Mouse (Mus musculus): ENCODE results near the gene Eps15. TPM values are rescaled to one million over a fixed set of nuclear protein-coding genes. Genes with fewer than 3 reads are reported as not detected.
"Not testable (repeated sequence)": the region's sequence is repeated elsewhere in the genome, so short reads cannot be mapped to it uniquely, and the experiment has no call there.

The Eps15 gene
- polyA plus RNA-seq, 1 experiment from 2014 or later: 33.4 TPM

DNA sequence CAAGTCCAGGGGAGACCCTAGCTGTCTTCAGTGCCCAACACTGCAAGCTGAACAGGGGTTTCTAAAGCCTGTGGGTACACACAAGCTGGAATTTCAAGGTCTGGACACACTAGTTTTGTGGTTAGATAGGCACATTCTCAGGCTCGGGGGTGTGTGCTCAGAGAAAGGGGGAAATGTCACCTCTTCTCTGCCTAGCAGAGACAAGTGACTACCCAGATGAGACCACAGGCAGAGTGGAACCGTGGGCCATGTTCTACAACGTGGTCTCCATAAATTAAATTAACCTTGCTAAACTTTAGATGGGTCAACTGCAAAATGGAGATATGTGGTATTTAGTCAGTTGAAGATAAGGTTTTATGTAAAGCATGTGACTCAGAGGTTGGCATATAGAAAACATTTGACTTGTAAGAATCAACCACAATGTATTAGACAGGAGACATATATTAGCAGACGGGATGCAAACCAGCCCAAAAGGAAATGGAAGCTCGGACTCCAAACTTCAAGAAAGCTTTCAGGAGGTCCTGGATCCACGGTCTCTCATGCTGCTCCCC is 113.2 kb downstream of the Eps15 start:
- H3K27me3 ChIP-seq (ENCODE audit: low read depth, poor library complexity, severe bottlenecking): peaks cover 22% of the 10 kb centered on the region
- WGBS: 84% methylated on average over 6 of the region's 6 CpGs
- H3K9me3 ChIP-seq (replicated peaks): no peaks in the 10 kb centered on the region
- peaks cover 8% of the 10 kb centered on the region for H3K4me1 ChIP-seq
- no peak for DNase-seq (ENCODE audit: low spot score)
- H3K36me3 ChIP-seq: no peaks in the 10 kb centered on the region
- no peak overlapping the region for H3K27ac ChIP-seq
- H3K4me3 ChIP-seq: no peak overlapping the region

DNA sequence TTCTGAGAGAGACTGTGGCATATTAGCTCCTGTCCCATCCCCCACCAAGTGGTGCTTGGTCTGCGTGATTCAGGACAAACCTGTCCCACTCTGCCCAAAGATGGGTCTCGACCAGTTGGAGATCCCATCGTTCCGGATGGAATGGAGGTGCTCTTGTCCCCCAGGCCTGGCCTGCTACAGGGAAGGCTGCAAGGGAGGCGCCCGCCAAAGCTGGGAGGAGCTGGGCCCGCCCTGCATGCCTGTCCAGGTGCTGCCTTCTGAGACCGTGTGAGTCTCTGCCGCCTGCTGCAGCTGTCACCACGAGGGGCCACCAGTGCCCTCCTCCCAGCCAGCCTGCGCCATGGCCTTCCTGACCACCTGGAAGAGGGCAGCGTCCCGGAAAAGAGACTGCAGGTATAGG is 113.8 kb downstream of the Eps15 start:
- no peaks in the 10 kb centered on the region for H3K9me3 ChIP-seq (replicated peaks)
- whole genome bisulfite sequencing: 7% methylated on average over 13 of the region's 13 CpGs
- no peaks in the 10 kb centered on the region for H3K36me3 ChIP-seq
- H3K27me3 ChIP-seq (ENCODE audit: low read depth, poor library complexity, severe bottlenecking): peaks cover 22% of the 10 kb centered on the region
- H3K4me3 ChIP-seq: peak overlapping the region; percentile 6
- DNase-seq (ENCODE audit: low spot score): peak; percentile 42
- peak overlapping the region; percentile 15; the same call in 1 of the 2 replicates for H3K27ac ChIP-seq
- H3K4me1 ChIP-seq: peaks cover 8% of the 10 kb centered on the region

- Histone ChIP-seq H3K4me3 (peak overlapping the region; percentile 6), H3K27ac (peak overlapping the region; percentile 15; the same call in 1 of the 2 replicates), H3K4me1 (peaks cover 8% of the 10 kb centered on the region), H3K9me3 (replicated peaks) (no peaks in the 10 kb centered on the region), H3K36me3 (no peaks in the 10 kb centered on the region), H3K27me3 (ENCODE audit: low read depth, poor library complexity, severe bottlenecking) (peaks cover 22% of the 10 kb centered on the region)
- WGBS: 34% methylated on average over 13 of the region's 13 CpGs
- DNase-seq (ENCODE audit: low spot score): no peak
Measured at GRCm38 (mm10) chr4:109394314-109395074, 114.4 kb downstream of the Eps15 start.

DNA sequence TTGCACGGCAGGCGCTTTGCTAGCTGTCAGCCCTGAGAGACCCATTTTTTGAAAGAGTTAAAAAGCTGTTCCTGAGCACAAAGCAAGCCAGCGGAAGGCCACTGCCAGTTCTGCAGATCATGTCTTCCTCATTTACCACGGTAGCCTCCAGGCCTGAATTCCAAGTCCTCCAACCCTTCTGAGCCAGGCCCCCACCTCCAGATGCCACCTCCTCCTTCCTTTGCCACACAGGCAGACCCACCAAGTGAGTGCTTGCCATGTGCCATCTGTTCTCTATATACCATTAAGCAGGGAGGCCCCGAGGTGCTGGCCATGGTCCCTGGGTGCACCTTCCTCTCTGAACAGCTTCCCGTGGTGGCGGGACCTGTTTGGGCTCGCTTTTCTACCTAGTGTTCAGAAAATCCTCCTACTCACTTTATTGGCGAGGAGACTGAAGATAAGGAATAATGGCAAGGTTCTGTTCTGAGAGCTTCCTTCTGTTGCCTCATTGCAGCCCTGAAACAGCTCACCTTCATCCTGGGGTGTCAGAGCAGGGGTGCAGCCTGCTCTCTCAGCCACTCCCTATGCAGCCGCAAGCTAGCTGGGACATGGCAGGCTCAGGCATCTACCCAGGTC is 120.4 kb downstream of the Eps15 start:
- no peaks in the 10 kb centered on the region for H3K4me1 ChIP-seq

DNA sequence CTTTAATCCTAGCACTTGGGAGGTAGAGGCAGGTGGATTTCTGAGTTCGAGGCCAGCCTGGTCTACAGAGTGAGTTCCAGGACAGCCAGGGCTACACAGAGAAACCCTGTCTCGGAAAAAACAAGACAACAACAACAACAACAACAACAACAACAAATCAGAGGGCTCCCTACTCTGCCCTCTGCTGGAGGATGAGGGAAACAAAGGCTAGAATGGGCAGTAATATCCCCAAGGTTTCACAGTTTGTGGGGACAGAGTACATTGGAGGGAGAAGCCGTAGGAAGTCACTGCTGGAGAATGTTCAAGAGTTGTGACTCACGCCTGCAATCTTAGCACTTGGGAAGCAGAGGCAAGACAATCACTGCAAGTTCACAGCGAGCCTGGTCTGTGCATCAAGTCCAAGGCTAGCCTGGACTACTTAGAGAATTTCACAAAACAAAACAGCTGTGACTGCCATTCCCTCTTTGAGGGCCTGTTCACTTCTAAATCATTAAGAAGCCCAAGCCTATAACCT is 121.2 kb downstream of the Eps15 start:
- H3K4me3 ChIP-seq: no peak overlapping the region
- no peaks in the 10 kb centered on the region for H3K27me3 ChIP-seq (ENCODE audit: low read depth, poor library complexity, severe bottlenecking)
- no peaks in the 10 kb centered on the region for H3K9me3 ChIP-seq (replicated peaks)
- no peak overlapping the region for H3K27ac ChIP-seq
- 71% methylated on average over 5 of the region's 5 CpGs for WGBS
- peaks cover 4% of the 10 kb centered on the region for H3K4me1 ChIP-seq
- no peaks in the 10 kb centered on the region for H3K36me3 ChIP-seq
- no peak for DNase-seq (ENCODE audit: low spot score)

More for the DNA sequence above, 120.4 kb downstream of the Eps15 start:
- 83% methylated on average over 10 of the region's 10 CpGs for WGBS
- H3K36me3 ChIP-seq: no peaks in the 10 kb centered on the region
- H3K27ac ChIP-seq: no peak overlapping the region
- no peaks in the 10 kb centered on the region for H3K9me3 ChIP-seq (replicated peaks)
- no peak overlapping the region for H3K4me3 ChIP-seq
- no peaks in the 10 kb centered on the region for H3K27me3 ChIP-seq (ENCODE audit: low read depth, poor library complexity, severe bottlenecking)
- peak; percentile 16 for DNase-seq (ENCODE audit: low spot score)

DNA sequence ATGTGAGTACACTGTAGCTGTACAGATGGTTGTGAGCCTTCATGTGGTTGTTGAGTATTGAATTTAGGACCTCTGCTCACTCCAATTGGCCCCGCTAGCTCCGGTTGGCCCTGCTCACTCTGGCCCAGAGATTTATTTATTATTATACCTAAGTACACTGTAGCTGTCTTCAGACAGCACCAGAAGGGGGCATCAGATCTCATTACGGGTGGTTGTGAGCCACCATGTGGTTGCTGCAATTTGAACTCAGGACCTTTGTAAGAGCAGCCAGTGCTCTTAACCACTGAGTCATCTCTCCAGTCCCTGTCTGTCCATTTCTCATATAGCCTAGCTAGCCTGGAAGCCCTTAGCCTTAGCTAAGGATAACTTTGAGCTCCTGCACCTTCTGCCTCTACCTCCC is 124.8 kb downstream of the Eps15 start:
- H3K27ac ChIP-seq; DNase-seq (ENCODE audit: low spot score); H3K9me3 ChIP-seq (replicated peaks); H3K36me3 ChIP-seq: not testable (repeated sequence)
- Histone ChIP-seq H3K4me3 (peak overlapping the region; percentile 7; the same call in 1 of the 2 replicates), H3K27me3 (ENCODE audit: low read depth, poor library complexity, severe bottlenecking) (peaks cover 17% of the 10 kb centered on the region), H3K4me1 (peaks cover 17% of the 10 kb centered on the region)
- WGBS: 90% methylated on average over 3 of the region's 3 CpGs

DNA sequence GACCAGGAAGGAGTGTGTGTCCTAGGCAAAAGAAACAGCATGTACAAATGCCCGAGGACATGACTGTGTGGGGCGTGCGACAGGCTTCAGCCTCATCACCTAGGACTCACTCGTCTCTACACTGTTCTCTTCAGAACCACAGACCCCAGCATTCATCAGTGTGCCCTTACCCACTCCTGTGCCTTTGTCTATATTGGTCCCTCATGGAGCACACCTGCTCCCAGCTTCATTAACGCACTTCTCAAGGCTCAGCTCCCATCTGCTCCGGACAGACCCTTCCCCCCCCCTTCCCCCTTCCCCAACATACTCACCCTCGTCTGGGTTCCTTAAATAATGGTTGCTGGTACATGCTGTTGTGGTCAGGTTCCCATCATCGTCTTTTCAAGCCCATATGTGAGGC is 125.3 kb downstream of the Eps15 start:
- H3K36me3 ChIP-seq: no peaks in the 10 kb centered on the region
- H3K9me3 ChIP-seq (replicated peaks): no peaks in the 10 kb centered on the region
- DNase-seq (ENCODE audit: low spot score): no peak
- H3K4me1 ChIP-seq: peaks cover 17% of the 10 kb centered on the region
- WGBS: 75% methylated on average over 8 of the region's 8 CpGs
- no peak overlapping the region for H3K27ac ChIP-seq
- H3K4me3 ChIP-seq: peak overlapping the region; percentile 7; the same call in 1 of the 2 replicates
- H3K27me3 ChIP-seq (ENCODE audit: low read depth, poor library complexity, severe bottlenecking): peaks cover 17% of the 10 kb centered on the region

- peak overlapping the region; percentile 84 for H3K27ac ChIP-seq
- WGBS: 5% methylated on average over 3 of the region's 3 CpGs
Measured at GRCm38 (mm10) chr4:109406054-109406485, 126.0 kb downstream of the Eps15 start.

DNA sequence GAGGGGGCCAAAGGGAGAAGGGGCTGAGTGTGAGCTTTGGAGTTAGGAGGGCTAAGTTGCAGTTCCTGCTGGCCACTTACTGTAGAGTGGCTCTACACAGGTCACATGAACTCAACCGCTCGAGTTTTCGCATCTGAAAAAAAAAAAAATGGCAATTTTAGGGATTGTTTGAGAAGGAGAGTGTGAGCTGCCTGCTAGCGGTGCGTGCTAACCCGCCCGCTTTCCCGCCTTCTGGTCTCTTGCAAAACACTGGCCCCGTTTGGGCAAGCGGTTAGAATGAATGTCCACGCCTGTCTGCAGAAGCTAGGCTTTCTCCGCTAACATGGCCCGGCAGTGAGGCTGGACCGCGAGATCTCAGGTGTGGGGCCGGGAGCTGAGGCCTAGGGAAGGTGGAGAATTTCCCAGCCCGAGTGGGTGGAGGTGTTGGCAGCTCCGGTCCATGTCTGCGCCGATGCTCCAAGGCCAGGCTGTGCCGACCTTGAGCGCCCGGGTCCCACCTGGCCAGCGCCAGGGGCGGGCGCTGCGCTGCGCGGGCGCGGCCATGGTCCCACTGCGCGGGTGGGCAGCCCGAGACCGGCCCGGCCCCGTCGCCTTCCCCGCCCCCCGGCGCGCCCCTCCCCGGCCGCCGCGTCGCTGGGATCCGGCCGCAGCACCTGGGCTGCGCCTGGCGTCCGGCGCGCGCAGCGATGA is 126.6 kb downstream of the Eps15 start, which contains the start of gene Ttc39a:
TSS of gene Ttc39a (plus strand) at position 138 of the 690 bp plus-strand sequence.
- Histone ChIP-seq H3K36me3 (no peaks in the 10 kb centered on the region), H3K9me3 (replicated peaks) (no peaks in the 10 kb centered on the region)

More at GRCm38 (mm10) chr4:109406054-109406485, 126.0 kb downstream of the Eps15 start:
- Histone ChIP-seq H3K9me3 (replicated peaks) (no peaks in the 10 kb centered on the region), H3K4me3 (peak overlapping the region; percentile 79), H3K27me3 (ENCODE audit: low read depth, poor library complexity, severe bottlenecking) (peaks cover 17% of the 10 kb centered on the region), H3K36me3 (no peaks in the 10 kb centered on the region), H3K4me1 (peaks cover 17% of the 10 kb centered on the region)
- peak; percentile 45 for DNase-seq (ENCODE audit: low spot score)

GRCm38 (mm10) chr4:109407176-109407520 is 127.1 kb downstream of the Eps15 start:
- DNase-seq (ENCODE audit: low spot score): no peak

More for the DNA sequence above, 126.6 kb downstream of the Eps15 start, which contains the start of gene Ttc39a:
- peak within 1 kb of the TSS; percentile 84 for H3K27ac ChIP-seq
- H3K4me1 ChIP-seq: peaks cover 17% of the 10 kb centered on the region
- DNase-seq (ENCODE audit: low spot score): peak; percentile 76
- H3K27me3 ChIP-seq (ENCODE audit: low read depth, poor library complexity, severe bottlenecking): peaks cover 17% of the 10 kb centered on the region
- peak within 1 kb of the TSS; percentile 79 for H3K4me3 ChIP-seq
- under 1% methylated on average over 56 of the region's 56 CpGs for WGBS

DNA sequence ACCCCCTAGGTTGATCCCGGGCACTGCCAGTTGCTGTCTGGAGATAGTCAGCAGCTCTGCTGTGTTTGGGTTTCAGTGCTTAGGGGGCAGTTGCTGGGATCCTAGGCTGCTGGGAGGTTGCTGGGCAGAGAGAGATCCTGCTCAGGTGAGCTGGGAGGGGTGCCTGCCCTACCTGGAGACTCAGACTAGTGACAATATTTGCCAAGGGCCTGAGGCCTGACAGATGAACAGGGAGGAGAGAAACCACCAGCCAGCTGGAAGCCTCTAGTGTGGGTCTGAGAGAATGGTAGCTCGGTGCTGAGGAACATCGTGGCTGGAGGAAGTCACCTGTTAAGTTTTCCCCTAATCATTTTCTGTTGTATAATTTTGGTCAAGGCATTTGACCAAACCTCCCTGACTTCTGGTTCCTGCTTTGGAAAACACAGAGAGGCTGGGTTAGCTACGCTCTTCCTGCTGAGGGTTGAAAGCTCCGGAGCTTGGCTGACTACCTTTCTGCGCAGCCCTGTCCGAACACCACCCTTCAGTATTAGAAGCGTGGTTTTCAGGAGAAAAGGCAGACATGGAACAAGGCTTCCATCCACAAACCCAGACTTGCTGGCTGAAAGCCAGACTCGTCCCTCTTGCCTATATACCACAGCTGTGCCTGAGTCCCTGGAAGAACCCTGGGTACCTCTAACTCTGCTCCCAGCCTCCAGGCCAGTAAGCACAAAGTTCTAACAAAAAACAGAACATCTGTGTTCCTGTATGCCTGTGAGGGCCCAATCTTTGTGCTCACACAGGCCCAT is 127.8 kb downstream of the Eps15 start:
- Histone ChIP-seq H3K27ac (peak overlapping the region; percentile 84; the same call in 1 of the 2 replicates), H3K4me1 (peaks cover 17% of the 10 kb centered on the region), H3K36me3 (no peaks in the 10 kb centered on the region), H3K27me3 (ENCODE audit: low read depth, poor library complexity, severe bottlenecking) (peaks cover 17% of the 10 kb centered on the region), H3K9me3 (replicated peaks) (no peaks in the 10 kb centered on the region), H3K4me3 (peak overlapping the region; percentile 79)
- DNase-seq (ENCODE audit: low spot score): no peak
- 85% methylated on average over 9 of the region's 9 CpGs for WGBS

More at GRCm38 (mm10) chr4:109407176-109407520, 127.1 kb downstream of the Eps15 start:
- Histone ChIP-seq H3K4me3 (peak overlapping the region; percentile 79), H3K36me3 (no peaks in the 10 kb centered on the region), H3K4me1 (peaks cover 17% of the 10 kb centered on the region), H3K9me3 (replicated peaks) (no peaks in the 10 kb centered on the region), H3K27me3 (ENCODE audit: low read depth, poor library complexity, severe bottlenecking) (peaks cover 17% of the 10 kb centered on the region), H3K27ac (peak overlapping the region; percentile 84)
- 4% methylated on average over 24 of the region's 24 CpGs for WGBS

Data from limb, embryonic 10.5 days (tissue).